16 mouse cellular contexts compared by ENCODE assay signal in the genomic region with DNA sequence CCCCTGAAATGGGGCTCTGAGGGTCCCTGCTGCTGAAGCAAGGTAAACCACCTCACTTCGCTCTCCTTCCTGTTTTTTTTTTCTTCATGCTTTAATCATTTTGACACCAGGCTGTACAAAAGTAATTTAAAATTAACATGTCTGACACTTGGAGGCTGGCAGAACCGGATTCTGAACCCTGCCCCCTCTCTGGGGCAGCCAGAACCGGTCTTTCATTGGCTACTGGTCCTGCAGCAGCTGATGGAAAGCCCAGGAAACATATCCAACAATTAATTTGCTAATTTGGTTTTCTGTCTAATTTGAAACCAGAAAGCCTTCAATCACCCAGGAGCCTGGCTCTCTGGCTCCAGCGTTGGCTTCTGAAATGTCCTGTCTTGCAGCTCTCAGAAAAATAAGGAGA.
DNase-seq lines count a peak whose midpoint lies in the region; ATAC-seq and TF ChIP-seq lines count a peak whose summit lies in the region.
"Had no signal": no experiment of that assay in that cellular context is flagged by ENCODE, and none has a peak within 500 bp of the region (broad histone marks: within the 10 kb centered on the region; RNA-seq: fewer than 3 reads in every experiment).

No protein-coding gene starts in this region.

- H3K4me2 ChIP-seq in kidney, embryonic 16.5 days (replicated peaks; ENCODE audit: low read depth, low read length): no peak overlapping the region
- H3K4me2 ChIP-seq: hindbrain, embryonic 15.5 days; midbrain, embryonic 12.5 days had no signal

- H3K36me3 ChIP-seq in heart, embryonic 10.5 days: no peaks in the 10 kb centered on the region
- H3K36me3 ChIP-seq in thymus, adult 2 months (ENCODE audit: control insufficient read depth, insufficient read depth, low read length): no peaks in the 10 kb centered on the region
- H3K36me3 ChIP-seq in kidney, embryonic 16.5 days (ENCODE audit: insufficient read depth, low read length): no peaks in the 10 kb centered on the region
- H3K36me3 ChIP-seq: hindbrain, embryonic 15.5 days; liver, embryonic 12.5 days; midbrain, embryonic 12.5 days had no signal

- DNase-seq in heart, embryonic 10.5 days (ENCODE audit: low spot score): no peak
- DNase-seq in heart, adult 8-10 months (ENCODE audit: low spot score): no peak
- DNase-seq in thymus, adult 2 months: no peak
- DNase-seq in thymus, postnatal 25 days: no peak
- DNase-seq in cerebellum, adult 9-10 months: no peak
- no peak for DNase-seq in Muller cell, postnatal 12 days (ENCODE audit: inconsistent ontology term)
- no peak for DNase-seq in frontal cortex, postnatal 36 days (ENCODE audit: low spot score in 2 of 2)
- DNase-seq: cerebellum, adult 18-20 months; embryo, embryonic 11 days; lung, postnatal 10 days; right cerebral cortex, postnatal 14 days; thymus, postnatal 14 days had no signal

- no peak overlapping the region for H3K4me3 ChIP-seq in heart, embryonic 10.5 days
- H3K4me3 ChIP-seq in thymus, adult 2 months (ENCODE audit: control insufficient read depth, insufficient read depth, low read length): no peak overlapping the region
- no peak overlapping the region for H3K4me3 ChIP-seq in kidney, embryonic 16.5 days (ENCODE audit: low read length)
- H3K4me3 ChIP-seq: hindbrain, embryonic 15.5 days; liver, embryonic 12.5 days; midbrain, embryonic 12.5 days had no signal

- TF ChIP-seq CTCF in thymus, adult 2 months (IDR thresholded peaks at IDR 0.05; ENCODE audit: borderline replicate concordance, control insufficient read depth, extremely low read depth, insufficient read depth, low read length, poor library complexity): no peak

- no peaks in the 10 kb centered on the region for H3K9me3 ChIP-seq in heart, embryonic 10.5 days
- H3K9me3 ChIP-seq in kidney, embryonic 16.5 days (ENCODE audit: low read length): no peaks in the 10 kb centered on the region
- H3K9me3 ChIP-seq: hindbrain, embryonic 15.5 days; liver, embryonic 12.5 days; midbrain, embryonic 12.5 days had no signal

- peaks cover 27% of the 10 kb centered on the region for H3K4me1 ChIP-seq in heart, embryonic 10.5 days
- H3K4me1 ChIP-seq in thymus, adult 2 months (replicated peaks; ENCODE audit: control insufficient read depth, insufficient read depth, low read length): peaks cover 27% of the 10 kb centered on the region
- peaks cover 18% of the 10 kb centered on the region for H3K4me1 ChIP-seq in kidney, embryonic 16.5 days (ENCODE audit: insufficient read depth, low read length)

- WGBS in heart, embryonic 10.5 days: 42% methylated on average over 4 of the region's 4 CpGs
- WGBS in thymus, adult 2 months: 28% methylated on average over 4 of the region's 4 CpGs
- 41% methylated on average over 4 of the region's 4 CpGs for WGBS in kidney, embryonic 16.5 days

- TF ChIP-seq POLR2A in thymus, adult 2 months (IDR thresholded peaks at IDR 0.05; ENCODE audit: control insufficient read depth, extremely low read depth, insufficient read depth, low read length, poor library complexity): no peak

- H3K27ac ChIP-seq in heart, embryonic 10.5 days: 0 out of 2 replicates have a peak overlapping the region, but pooled peaks have one; percentile 16
- peak overlapping the region; percentile 8; the same call in 1 of the 2 replicates for H3K27ac ChIP-seq in thymus, adult 2 months (ENCODE audit: control insufficient read depth, insufficient read depth, low read length)
- no peak overlapping the region for H3K27ac ChIP-seq in kidney, embryonic 16.5 days (ENCODE audit: low read length)
- H3K27ac ChIP-seq: hindbrain, embryonic 15.5 days; liver, embryonic 12.5 days; midbrain, embryonic 12.5 days had no signal

- 0 out of 2 replicates have a peak overlapping the region, but pooled peaks have one; percentile 35 for H3K9ac ChIP-seq in kidney, embryonic 16.5 days (replicated peaks; ENCODE audit: low read length)
- H3K9ac ChIP-seq: hindbrain, embryonic 15.5 days; liver, embryonic 12.5 days; midbrain, embryonic 12.5 days had no signal

- no peaks in the 10 kb centered on the region for H3K27me3 ChIP-seq in heart, embryonic 10.5 days (ENCODE audit: insufficient read depth, poor library complexity, severe bottlenecking)
- no peaks in the 10 kb centered on the region for H3K27me3 ChIP-seq in thymus, adult 2 months (ENCODE audit: control insufficient read depth, insufficient read depth, low read length)
- H3K27me3 ChIP-seq in kidney, embryonic 16.5 days (ENCODE audit: insufficient read depth, low read length): no peaks in the 10 kb centered on the region
- H3K27me3 ChIP-seq: liver, embryonic 12.5 days had no signal

- no peak for ATAC-seq in kidney, embryonic 16.5 days (ENCODE audit: low FRiP score, low TSS enrichment)
- ATAC-seq: liver, embryonic 12.5 days had no signal
